Mouse (Mus musculus) brain, embryonic 14.5 days (tissue): ENCODE results near the gene Dusp22. TPM values are rescaled to one million over a fixed set of nuclear protein-coding genes. Genes with fewer than 3 reads are reported as not detected.

Experiments
- DNase-seq: peaks from one replicate; pipeline ENCODE4 v3.0.0-alpha.2; 2011; ENCODE audit warnings: low read depth
- CTCF ChIP-seq: fragments of 200-500 bp; IDR thresholded peaks from 2 replicates; pipeline ENCODE4 v1.5.1; 2012; ENCODE audit warnings: inconsistent platforms, mild to moderate bottlenecking, moderate library complexity, borderline replicate concordance; ENCODE audit not compliant: insufficient read depth, insufficient read length; ENCODE audit errors: extremely low read depth
- POLR2A ChIP-seq: fragments of 200-500 bp; IDR thresholded peaks from 2 replicates; pipeline ENCODE4 v1.6.1; 2012; ENCODE audit warnings: mild to moderate bottlenecking, inconsistent platforms, borderline replicate concordance; ENCODE audit not compliant: poor library complexity, insufficient read depth, insufficient read length, severe bottlenecking; ENCODE audit errors: extremely low read depth
- polyA plus RNA-seq: library from polyadenylated mRNA; depleted of rRNA; stranded (reverse); fragments of >200 nt; gene quantifications from 2 replicates; pipeline ENCODE4 v1.2.3, GENCODE M21; 2012

The Dusp22 gene
- polyA plus RNA-seq, 1 experiment = 20.4 TPM

- TF ChIP-seq CTCF = no peak
- TF ChIP-seq POLR2A = no peak
These were observed 87.3 kb downstream of the Dusp22 start for GRCm38 (mm10) chr13:30747068-30747467.

GRCm38 (mm10) chr13:30747504-30747903, 87.7 kb downstream of the Dusp22 start:
- DNase-seq = no peak
- no peak for TF ChIP-seq POLR2A
- no peak for TF ChIP-seq CTCF

More at GRCm38 (mm10) chr13:30747068-30747467, 87.3 kb downstream of the Dusp22 start:
- DNase-seq = no peak

- no peak for TF ChIP-seq POLR2A
- TF ChIP-seq CTCF = no peak
- DNase-seq = no peak
These were observed 88.5 kb downstream of the Dusp22 start for GRCm38 (mm10) chr13:30748321-30748720.

GRCm38 (mm10) chr13:30749021-30749556, 89.3 kb downstream of the Dusp22 start, which contains the start of gene Irf4:
Irf4 (plus strand) TSS chr13:30749226.
- peak; percentile 29 for DNase-seq
- TF ChIP-seq POLR2A (no peak), CTCF (no peak)

GRCm38 (mm10) chr13:30749557-30750141, 89.8 kb downstream of the Dusp22 start:
- peak; percentile 9 for DNase-seq
- TF ChIP-seq CTCF (no peak), POLR2A (no peak)

GRCm38 (mm10) chr13:30750461-30751303, 90.9 kb downstream of the Dusp22 start:
- DNase-seq = peak; percentile 35
- no peak for TF ChIP-seq POLR2A
- TF ChIP-seq CTCF = no peak

GRCm38 (mm10) chr13:30751304-30751580, 91.4 kb downstream of the Dusp22 start:
- no peak for DNase-seq
- TF ChIP-seq POLR2A (no peak), CTCF (no peak)

- no peak for DNase-seq
- TF ChIP-seq CTCF = no peak
- no peak for TF ChIP-seq POLR2A
These were observed 92.9 kb downstream of the Dusp22 start for GRCm38 (mm10) chr13:30752581-30753187.

- no peak for DNase-seq
These were observed 93.6 kb downstream of the Dusp22 start for GRCm38 (mm10) chr13:30753441-30753840.

GRCm38 (mm10) chr13:30754066-30754465, 94.3 kb downstream of the Dusp22 start:
- DNase-seq = no peak
- no peak for TF ChIP-seq POLR2A

More at GRCm38 (mm10) chr13:30753441-30753840, 93.6 kb downstream of the Dusp22 start:
- TF ChIP-seq CTCF (no peak), POLR2A (no peak)

- TF ChIP-seq POLR2A = no peak
- TF ChIP-seq CTCF = no peak
- no peak for DNase-seq
These were observed 95.2 kb downstream of the Dusp22 start for GRCm38 (mm10) chr13:30754825-30755476.
